Mouse (Mus musculus) stomach, embryonic 15.5 days (tissue): ENCODE measurements around the gene Suz12. TPM values are rescaled to one million over a fixed set of nuclear protein-coding genes. Genes with fewer than 3 reads are reported as not detected.
A peak's percentile ranks its signal among the peaks of the same experiment; 100 is the strongest.
"Not testable (repeated sequence)": the region's sequence is repeated elsewhere in the genome, so short reads cannot be mapped to it uniquely, and the experiment has no call there.

ENCODE experiments used
- ATAC-seq: fragments of 200-750 bp; cut with Nextera tagmentation; 2 replicates; pipeline ENCODE4 v1.8.0; 2017; ENCODE audit warnings: low read depth, moderate number of reproducible peaks, moderate TSS enrichment; ENCODE audit not compliant: insufficient read depth, low FRiP score
- H3K27ac ChIP-seq: fragments of 300-500 bp; sonication (generic); 2 replicates; pipeline ENCODE4 v1.5.1; 2015; ENCODE audit warnings: mild to moderate bottlenecking, inconsistent platforms
- H3K27me3 ChIP-seq: fragments of 300-500 bp; sonication (generic); replicated peaks from 2 replicates; pipeline ENCODE4 v1.6.1; 2015; ENCODE audit warnings: inconsistent platforms
- H3K36me3 ChIP-seq: fragments of 300-500 bp; sonication (generic); 2 replicates; pipeline ENCODE4 v1.6.1; 2015; ENCODE audit warnings: inconsistent platforms
- H3K4me1 ChIP-seq: fragments of 300-500 bp; sonication (generic); 2 replicates; pipeline ENCODE4 v1.6.1; 2015; ENCODE audit warnings: inconsistent platforms
- H3K4me2 ChIP-seq: fragments of 300-500 bp; sonication (generic); 2 replicates; pipeline ENCODE4 v1.6.1; 2015; ENCODE audit warnings: mild to moderate bottlenecking, inconsistent platforms
- H3K4me3 ChIP-seq: fragments of 300-500 bp; sonication (generic); replicated peaks from 2 replicates; pipeline ENCODE4 v1.5.1; 2015; ENCODE audit warnings: inconsistent platforms
- H3K9ac ChIP-seq: fragments of 300-500 bp; sonication (generic); 2 replicates; pipeline ENCODE4 v1.6.1; 2015; ENCODE audit warnings: inconsistent platforms
- H3K9me3 ChIP-seq: fragments of 300-500 bp; sonication (generic); 2 replicates; pipeline ENCODE4 v1.6.1; 2016; ENCODE audit warnings: inconsistent platforms
- WGBS: fragments of 180-500 bp; shearing (Covaris S2); methylation state at CpG from one replicate; pipeline ENCODE4 v1.1.7; 2015; 5-methylcytosine and 5-hydroxymethylcytosine counted together
- polyA plus RNA-seq: library from polyadenylated mRNA; unstranded; fragments of >200 nt; fragmentation: Nextera tagmentation; extraction: Ambion mirVana; gene quantifications from 2 replicates; pipeline ENCODE4 v1.2.1, GENCODE M21; 2015

Suz12 gene
- polyA plus RNA-seq, 1 experiment from 2014 or later = 22.1 TPM

DNA sequence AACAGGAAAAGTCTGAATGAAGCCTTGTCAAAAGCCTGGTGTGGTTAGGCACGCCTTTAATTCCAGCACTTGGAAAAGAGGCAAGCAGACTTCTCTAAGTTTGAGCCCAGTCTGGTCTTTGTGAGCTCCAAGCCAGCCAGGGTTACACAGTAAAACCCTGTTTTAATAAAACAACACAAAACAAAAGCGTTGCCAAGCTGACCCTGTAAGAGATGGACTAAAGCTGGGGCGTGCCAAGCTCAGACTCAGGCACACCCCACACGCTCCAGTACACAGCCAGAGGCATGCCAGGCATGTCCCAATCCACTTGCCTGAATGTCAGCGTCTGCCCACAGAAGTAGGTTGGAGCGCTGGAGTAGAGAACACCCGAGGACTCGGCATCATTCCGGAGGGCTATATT lies 63.2 kb downstream of the Suz12 start:
- Histone ChIP-seq H3K27ac (no peak overlapping the region), H3K4me2 (no peak overlapping the region), H3K4me1 (no peaks in the 10 kb centered on the region), H3K36me3 (peaks cover 26% of the 10 kb centered on the region; the same call in 1 of the 2 replicates), H3K9me3 (no peaks in the 10 kb centered on the region), H3K4me3 (no peak overlapping the region), H3K9ac (no peak overlapping the region), H3K27me3 (no peaks in the 10 kb centered on the region)
- ATAC-seq = no peak
- WGBS = 94% methylated on average over 9 of the region's 9 CpGs

- Histone ChIP-seq H3K4me3 (no peak overlapping the region), H3K9ac (no peak overlapping the region), H3K9me3 (no peaks in the 10 kb centered on the region), H3K27ac (no peak overlapping the region), H3K36me3 (peaks cover 21% of the 10 kb centered on the region; the same call in 1 of the 2 replicates), H3K4me2 (no peak overlapping the region), H3K27me3 (no peaks in the 10 kb centered on the region), H3K4me1 (no peaks in the 10 kb centered on the region)
- WGBS = 48% methylated on average over 4 of the region's 4 CpGs
- no peak for ATAC-seq
These were observed 69.3 kb downstream of the Suz12 start for GRCm38 (mm10) chr11:80062159-80062558.

DNA sequence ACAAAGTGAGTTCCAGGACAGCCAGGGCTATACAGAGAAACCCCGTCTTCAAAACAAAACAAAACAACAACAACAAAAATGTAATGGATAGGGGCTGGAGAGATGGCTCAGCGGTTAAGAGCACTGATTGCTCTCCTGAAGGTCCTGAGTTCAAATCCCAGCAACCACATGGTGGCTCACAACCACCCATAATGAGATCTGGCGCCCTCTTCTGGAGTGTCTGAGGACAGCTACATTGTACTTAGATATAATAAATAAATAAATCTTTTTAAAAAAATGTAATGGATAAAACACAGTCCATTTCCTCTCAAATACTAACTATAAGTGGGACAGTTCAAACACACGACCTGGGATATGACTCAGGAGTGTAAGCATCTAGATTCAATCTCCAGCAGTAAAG lies 73.5 kb downstream of the Suz12 start:
- not testable (repeated sequence) for H3K9ac ChIP-seq

GRCm38 (mm10) chr11:80067558-80067957 lies 74.7 kb downstream of the Suz12 start:
- no peak overlapping the region for H3K4me3 ChIP-seq
- 75% methylated on average over 5 of the region's 5 CpGs for WGBS
- H3K36me3 ChIP-seq = peaks cover 5% of the 10 kb centered on the region; the same call in 1 of the 2 replicates
- no peaks in the 10 kb centered on the region for H3K27me3 ChIP-seq
- H3K9me3 ChIP-seq = no peaks in the 10 kb centered on the region
- ATAC-seq = no peak
- no peak overlapping the region for H3K4me2 ChIP-seq
- H3K4me1 ChIP-seq = no peaks in the 10 kb centered on the region
- no peak overlapping the region for H3K9ac ChIP-seq
- no peak overlapping the region for H3K27ac ChIP-seq

More for the DNA sequence above, 73.5 kb downstream of the Suz12 start:
- H3K4me1 ChIP-seq, ATAC-seq, H3K4me2 ChIP-seq, H3K9me3 ChIP-seq, H3K27ac ChIP-seq, H3K36me3 ChIP-seq, H3K4me3 ChIP-seq, H3K27me3 ChIP-seq: not testable (repeated sequence)
- WGBS = 89% methylated on average over 4 of the region's 4 CpGs

DNA sequence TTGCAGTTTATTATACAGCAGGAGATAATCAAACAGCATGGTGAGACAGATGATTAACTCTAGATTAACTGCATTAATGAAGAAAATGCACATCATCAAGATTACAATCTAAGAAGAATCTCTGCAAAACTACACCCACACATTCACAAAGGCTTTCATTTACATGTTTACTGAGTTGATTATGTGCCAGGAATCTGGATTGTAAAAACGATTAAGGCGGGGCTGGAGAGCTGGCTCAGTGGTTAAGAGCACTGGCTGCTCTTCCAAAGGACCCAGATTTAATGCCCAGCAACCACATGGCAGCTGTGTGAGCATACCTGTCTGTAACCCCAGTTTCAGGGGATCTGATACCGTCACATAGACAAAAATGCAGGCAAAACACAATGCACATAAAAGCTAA lies 76.9 kb downstream of the Suz12 start:
- no peaks in the 10 kb centered on the region for H3K27me3 ChIP-seq

DNA sequence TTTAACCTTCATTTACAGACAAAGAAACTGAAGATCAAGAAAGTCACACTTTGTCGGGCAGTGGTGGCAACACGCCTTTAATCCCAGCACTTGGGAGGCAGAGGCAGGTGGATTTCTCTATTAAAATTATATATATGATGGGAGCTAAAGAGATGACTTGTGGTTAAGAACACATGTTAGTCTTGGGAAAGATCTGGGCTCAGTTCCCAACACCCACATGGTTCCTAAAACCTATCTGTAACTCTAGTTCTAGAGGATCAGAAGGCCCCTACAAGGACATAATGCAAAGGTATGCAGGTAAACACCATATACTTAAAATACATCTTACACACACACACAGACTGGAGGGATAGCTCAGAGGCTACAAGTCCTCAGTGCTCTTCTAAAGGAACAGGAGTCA lies 78.1 kb downstream of the Suz12 start:
- H3K9me3 ChIP-seq = no peaks in the 10 kb centered on the region
- WGBS = 97% methylated on average over 2 of the region's 2 CpGs
- no peaks in the 10 kb centered on the region for H3K4me1 ChIP-seq
- no peak overlapping the region for H3K9ac ChIP-seq
- no peak for ATAC-seq
- H3K36me3 ChIP-seq = no peaks in the 10 kb centered on the region
- H3K27ac ChIP-seq = no peak overlapping the region
- no peak overlapping the region for H3K4me3 ChIP-seq
- no peak overlapping the region for H3K4me2 ChIP-seq
- H3K27me3 ChIP-seq = no peaks in the 10 kb centered on the region

More for the DNA sequence above, 76.9 kb downstream of the Suz12 start:
- Histone ChIP-seq H3K9ac (no peak overlapping the region), H3K9me3 (no peaks in the 10 kb centered on the region), H3K4me2 (no peak overlapping the region), H3K4me1 (no peaks in the 10 kb centered on the region), H3K36me3 (no peaks in the 10 kb centered on the region), H3K27ac (no peak overlapping the region), H3K4me3 (no peak overlapping the region)
- ATAC-seq = no peak
- 76% methylated on average over 3 of the region's 3 CpGs for WGBS

DNA sequence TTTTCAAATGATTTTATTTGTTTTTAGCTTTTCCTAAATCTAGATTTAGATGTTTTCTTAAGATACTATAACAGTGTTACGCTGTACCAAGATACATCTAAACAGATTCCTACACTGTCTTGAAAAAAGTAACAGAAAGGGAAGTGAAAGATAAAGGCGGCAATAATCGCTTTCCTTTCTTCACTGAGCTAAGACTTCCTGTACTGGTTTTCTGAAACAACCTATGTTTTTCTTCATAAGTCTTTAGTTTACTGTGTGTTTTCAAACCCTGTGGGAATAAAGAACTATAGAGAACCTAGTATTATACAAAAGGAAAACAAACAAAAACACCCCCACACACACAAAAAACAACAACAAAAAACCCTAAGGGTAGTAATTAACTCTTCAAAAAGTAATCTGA lies 79.5 kb downstream of the Suz12 start:
- no peak overlapping the region for H3K27ac ChIP-seq
- no peak overlapping the region for H3K9ac ChIP-seq
- H3K27me3 ChIP-seq = no peaks in the 10 kb centered on the region
- no peaks in the 10 kb centered on the region for H3K36me3 ChIP-seq
- no peaks in the 10 kb centered on the region for H3K9me3 ChIP-seq
- no peaks in the 10 kb centered on the region for H3K4me1 ChIP-seq
- no peak overlapping the region for H3K4me3 ChIP-seq
- ATAC-seq = no peak
- no peak overlapping the region for H3K4me2 ChIP-seq
- 78% methylated on average over 3 of the region's 3 CpGs for WGBS

GRCm38 (mm10) chr11:80075608-80076277 lies 82.8 kb downstream of the Suz12 start:
- H3K9ac ChIP-seq = no peak overlapping the region
- peaks cover 5% of the 10 kb centered on the region; the same call in 1 of the 2 replicates for H3K4me1 ChIP-seq
- no peak overlapping the region for H3K4me3 ChIP-seq
- H3K9me3 ChIP-seq = no peaks in the 10 kb centered on the region
- 91% methylated on average over 5 of the region's 5 CpGs for WGBS
- no peak for ATAC-seq
- no peaks in the 10 kb centered on the region for H3K27me3 ChIP-seq
- no peaks in the 10 kb centered on the region for H3K36me3 ChIP-seq
- no peak overlapping the region for H3K4me2 ChIP-seq
- no peak overlapping the region for H3K27ac ChIP-seq

GRCm38 (mm10) chr11:80077784-80078545 lies 85.1 kb downstream of the Suz12 start:
- ATAC-seq = no peak
- no peak overlapping the region for H3K9ac ChIP-seq
- H3K36me3 ChIP-seq = no peaks in the 10 kb centered on the region
- no peak overlapping the region for H3K4me2 ChIP-seq
- 72% methylated on average over 14 of the region's 14 CpGs for WGBS
- H3K27me3 ChIP-seq = no peaks in the 10 kb centered on the region
- no peaks in the 10 kb centered on the region for H3K9me3 ChIP-seq
- H3K4me1 ChIP-seq = peaks cover 14% of the 10 kb centered on the region
- no peak overlapping the region for H3K27ac ChIP-seq
- H3K4me3 ChIP-seq = no peak overlapping the region

DNA sequence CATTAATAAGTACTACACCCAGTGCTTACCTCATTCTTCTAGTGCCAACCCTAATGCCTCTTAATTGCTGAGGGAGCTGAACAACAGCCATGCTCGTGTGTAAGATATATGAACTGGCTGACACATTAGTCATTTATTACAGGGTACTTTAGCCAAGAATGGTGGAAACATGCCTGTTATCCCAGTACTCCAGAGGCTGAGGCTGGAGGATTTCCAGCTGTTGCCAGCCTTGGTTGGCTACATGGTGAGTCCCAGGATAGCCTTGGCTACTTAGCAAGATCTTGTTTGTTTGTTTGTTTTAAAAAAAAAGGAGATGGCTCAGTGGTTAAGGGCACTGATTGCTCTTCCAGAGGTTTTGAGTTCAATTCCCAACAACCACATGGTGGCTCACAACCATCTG lies 85.9 kb downstream of the Suz12 start:
- no peak overlapping the region; the same call in 1 of the 2 replicates for H3K27ac ChIP-seq
- no peak overlapping the region for H3K4me3 ChIP-seq
- 18% methylated on average over 1 of the region's 1 CpGs for WGBS
- H3K36me3 ChIP-seq = no peaks in the 10 kb centered on the region
- no peak overlapping the region for H3K9ac ChIP-seq
- ATAC-seq = no peak
- H3K27me3 ChIP-seq = no peaks in the 10 kb centered on the region
- peak overlapping the region; percentile 12; the same call in 1 of the 2 replicates for H3K4me2 ChIP-seq
- no peaks in the 10 kb centered on the region for H3K9me3 ChIP-seq
- peaks cover 14% of the 10 kb centered on the region for H3K4me1 ChIP-seq

DNA sequence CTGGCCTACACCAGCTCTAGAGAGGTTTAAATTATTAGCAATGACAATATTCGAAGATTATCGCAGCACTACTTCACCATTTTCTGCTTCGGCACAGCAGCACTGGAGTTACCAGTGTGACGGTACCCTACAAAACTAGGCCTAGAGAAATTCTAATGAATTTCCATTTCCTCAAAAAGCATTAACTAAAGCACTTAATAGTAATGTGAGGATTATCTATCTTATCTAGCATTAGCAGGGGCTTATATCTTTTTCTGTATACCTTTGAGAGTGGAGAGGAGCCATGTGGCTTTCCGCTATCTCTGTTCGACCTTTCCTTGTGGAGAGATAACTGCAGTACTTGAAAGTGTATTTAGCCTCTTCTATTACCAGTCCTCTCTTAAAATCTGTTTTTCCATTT lies 86.8 kb downstream of the Suz12 start:
- ATAC-seq = no peak
- Histone ChIP-seq H3K27ac (no peak overlapping the region), H3K27me3 (no peaks in the 10 kb centered on the region), H3K4me1 (peaks cover 14% of the 10 kb centered on the region), H3K9me3 (no peaks in the 10 kb centered on the region), H3K4me3 (peak overlapping the region; percentile 98), H3K36me3 (no peaks in the 10 kb centered on the region), H3K4me2 (peak overlapping the region; percentile 67), H3K9ac (no peak overlapping the region)
- 59% methylated on average over 6 of the region's 6 CpGs for WGBS

GRCm38 (mm10) chr11:80080381-80080825 lies 87.5 kb downstream of the Suz12 start:
- WGBS = under 1% methylated on average over 32 of the region's 32 CpGs

More at GRCm38 (mm10) chr11:80080381-80080825, 87.5 kb downstream of the Suz12 start:
- Histone ChIP-seq H3K4me2 (peak overlapping the region; percentile 67), H3K4me3 (peak overlapping the region; percentile 98), H3K4me1 (peaks cover 14% of the 10 kb centered on the region), H3K9ac (peak overlapping the region; percentile 99), H3K36me3 (no peaks in the 10 kb centered on the region), H3K27me3 (no peaks in the 10 kb centered on the region), H3K27ac (peak overlapping the region; percentile 97), H3K9me3 (no peaks in the 10 kb centered on the region)
- peak; percentile 20 for ATAC-seq
